Mouse (Mus musculus) layer of hippocampus, adult 2 months (tissue): ENCODE data around the gene Jpt2. TPM values are rescaled to one million over a fixed set of nuclear protein-coding genes. Genes with fewer than 3 reads are reported as not detected.
"Not testable (repeated sequence)": the region's sequence is repeated elsewhere in the genome, so short reads cannot be mapped to it uniquely, and the experiment has no call there.

Experiments used
- DNase-seq, 2 experiments: peaks; one replicate each; pipeline ENCODE4 v3.0.0; 2022; ENCODE audit warnings: low spot score in 2 of 2
- H3K27ac ChIP-seq: fragments of 200-600 bp; 2 replicates; pipeline ENCODE4 v1.8.1; 2022
- H3K4me3 ChIP-seq: fragments of 200-600 bp; 2 replicates; pipeline ENCODE4 v1.8.1; 2022; ENCODE audit warnings: mild to moderate bottlenecking
- CTCF ChIP-seq: fragments of 200-600 bp; conservative IDR thresholded peaks from 2 replicates; pipeline ENCODE4 v1.8.1; 2022; ENCODE audit warnings: antibody characterized with exemption, mild to moderate bottlenecking, moderate library complexity
- long read RNA-seq, 2 experiments: library from polyadenylated mRNA; stranded (forward); transcript quantifications; one replicate each; pipeline ENCODE4 v2.0.0; 2021; ENCODE audit warnings: borderline mapping rate in 2 of 2
- total RNA-seq, 2 experiments: library from RNA; stranded (reverse); gene quantifications; 2 replicates each; pipeline ENCODE4 v1.2.3; 2021

Jpt2 gene
- 1 to 10 TPM; 4.4 to 6.1 TPM for total RNA-seq
- long read RNA-seq, experiment 1, partial matches to known transcripts = 0 of 3 reads
- long read RNA-seq, experiment 1, other reads (novel, unspliced or antisense) = 0 of 3 reads
- long read RNA-seq, experiment 2, transcript Jpt2-201 (5 exons, 2,672 nt) = major isoform, 6 of 6 reads
- long read RNA-seq, experiment 2, partial matches to known transcripts = 0 of 6 reads
- long read RNA-seq, experiment 2, other reads (novel, unspliced or antisense) = 0 of 6 reads

DNA sequence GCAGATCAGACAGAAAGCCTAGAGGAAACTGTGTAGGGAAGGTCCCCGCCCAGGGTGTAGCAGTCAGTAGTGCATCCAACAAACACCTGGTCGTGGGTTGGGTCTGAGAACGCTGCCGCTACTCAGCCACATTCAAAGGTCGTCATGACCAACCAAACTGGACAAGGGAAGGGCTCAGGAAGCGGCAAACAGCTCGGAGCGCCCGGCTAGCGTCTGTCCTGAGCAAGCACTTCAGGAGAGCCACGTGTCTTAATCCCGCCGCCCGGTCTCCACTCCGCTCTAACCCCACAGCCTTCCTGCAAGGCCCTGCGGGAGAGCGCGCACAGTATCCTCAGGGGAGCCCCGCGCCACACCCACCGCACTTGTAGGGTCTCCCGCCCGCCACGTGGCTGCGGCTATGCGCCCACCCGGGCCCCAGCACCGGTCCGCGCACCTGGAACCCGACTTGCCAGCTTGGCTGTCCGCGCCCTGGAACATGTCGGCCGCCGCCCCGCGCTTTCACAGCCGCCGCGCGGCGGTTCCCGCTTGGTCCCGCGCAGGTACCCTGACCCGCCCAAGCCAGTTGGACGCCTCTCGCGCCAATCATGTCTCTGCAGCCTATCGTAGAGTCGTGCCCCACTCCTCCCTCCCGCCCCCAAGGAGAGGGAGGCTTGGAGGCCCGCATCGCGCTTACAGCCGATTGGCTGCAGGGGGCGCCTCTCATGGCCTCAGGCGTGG lies at the start of gene Jpt2:
Gene Jpt2, minus strand, starts transcription at position 555 of the 717 bp plus-strand sequence.
- peak; percentile 97 to 98 for DNase-seq
- peak within 1 kb of the TSS; percentile 50; the same call in 1 of the 2 replicates for H3K27ac ChIP-seq
- TF ChIP-seq CTCF = peak; percentile 70
- H3K4me3 ChIP-seq = peak within 1 kb of the TSS; percentile 66

- DNase-seq = no peak
- H3K4me3 ChIP-seq = no peak overlapping the region
- TF ChIP-seq CTCF = no peak
- H3K27ac ChIP-seq = no peak overlapping the region
Measured at GRCm38 (mm10) chr17:25007480-25007879, 47.0 kb upstream of the Jpt2 start.

- peak; percentile 47 for TF ChIP-seq CTCF
- DNase-seq = no peak
- no peak overlapping the region for H3K4me3 ChIP-seq
- no peak overlapping the region for H3K27ac ChIP-seq
Measured at GRCm38 (mm10) chr17:25005102-25005501, 44.6 kb upstream of the Jpt2 start.

GRCm38 (mm10) chr17:24994721-24995120 lies 34.2 kb upstream of the Jpt2 start:
- no peak for DNase-seq
- H3K4me3 ChIP-seq = no peak overlapping the region
- no peak for TF ChIP-seq CTCF
- no peak overlapping the region for H3K27ac ChIP-seq

DNA sequence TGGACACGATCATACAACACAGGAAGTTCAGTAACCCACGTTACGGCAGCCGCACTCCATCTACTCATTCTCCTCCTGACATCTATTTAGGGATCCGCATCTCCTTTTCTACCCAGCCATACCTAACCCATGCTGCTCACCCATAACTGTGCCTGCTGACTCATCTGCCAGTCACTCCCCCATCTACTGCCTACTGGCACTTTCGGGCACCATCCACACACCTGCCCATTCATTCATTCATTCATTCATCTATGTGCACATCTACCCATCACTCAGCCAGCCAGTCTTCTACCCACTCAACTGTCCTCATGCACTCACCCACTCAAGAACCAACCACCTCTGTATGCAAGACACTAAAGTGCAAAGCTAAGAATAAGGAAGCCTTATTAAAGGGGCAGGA lies 26.7 kb upstream of the Jpt2 start:
- no peak for DNase-seq
- no peak for TF ChIP-seq CTCF
- Histone ChIP-seq H3K4me3 (no peak overlapping the region), H3K27ac (no peak overlapping the region)

DNA sequence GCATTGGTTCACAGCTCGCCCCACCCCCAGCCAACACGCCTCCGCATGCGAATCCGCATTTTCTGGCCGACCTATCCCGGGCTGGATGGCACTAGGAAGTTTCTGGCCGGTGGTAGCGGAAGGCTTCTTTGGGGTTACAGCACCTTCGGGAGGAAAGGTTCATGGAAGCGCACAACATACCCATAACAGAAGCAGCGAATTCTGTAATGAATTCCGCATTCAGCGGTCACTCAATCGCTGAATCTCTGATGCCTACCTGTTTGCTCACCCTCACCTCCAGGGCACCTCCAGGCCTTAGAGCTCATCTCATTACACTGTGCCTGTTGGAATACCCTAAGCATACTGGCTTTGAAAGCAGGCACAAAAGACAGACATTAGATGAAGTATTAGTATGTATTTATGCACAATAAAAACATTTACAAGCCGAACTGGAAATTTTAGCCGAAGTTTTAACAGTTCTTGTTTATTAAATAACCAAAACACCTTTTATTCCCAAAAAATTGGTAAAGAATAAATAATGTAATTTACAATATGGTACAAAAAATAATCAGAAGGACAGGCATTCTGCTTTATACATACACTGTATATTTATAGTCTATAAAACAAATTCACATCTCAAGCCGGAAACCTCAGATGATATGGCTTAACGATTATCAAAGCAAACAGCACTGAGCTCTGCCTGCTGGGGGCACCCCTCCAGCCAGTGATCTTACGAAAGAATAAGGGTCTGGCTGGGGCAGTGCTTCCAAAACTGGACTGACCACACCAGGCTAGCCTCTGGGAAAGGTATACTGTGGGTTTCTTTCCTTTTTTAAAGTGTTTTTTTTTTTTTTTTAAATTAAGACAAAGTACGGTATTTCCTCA lies 595 bp upstream of the Jpt2 start:
- DNase-seq = no peak
- TF ChIP-seq CTCF = no peak
- peak overlapping the region; percentile 66 for H3K4me3 ChIP-seq
- peak overlapping the region; percentile 50; the same call in 1 of the 2 replicates for H3K27ac ChIP-seq

GRCm38 (mm10) chr17:24959371-24959770 lies 1.1 kb downstream of the Jpt2 start:
- H3K4me3 ChIP-seq = peak overlapping the region; percentile 66
- no peak for TF ChIP-seq CTCF
- H3K27ac ChIP-seq = no peak overlapping the region

DNA sequence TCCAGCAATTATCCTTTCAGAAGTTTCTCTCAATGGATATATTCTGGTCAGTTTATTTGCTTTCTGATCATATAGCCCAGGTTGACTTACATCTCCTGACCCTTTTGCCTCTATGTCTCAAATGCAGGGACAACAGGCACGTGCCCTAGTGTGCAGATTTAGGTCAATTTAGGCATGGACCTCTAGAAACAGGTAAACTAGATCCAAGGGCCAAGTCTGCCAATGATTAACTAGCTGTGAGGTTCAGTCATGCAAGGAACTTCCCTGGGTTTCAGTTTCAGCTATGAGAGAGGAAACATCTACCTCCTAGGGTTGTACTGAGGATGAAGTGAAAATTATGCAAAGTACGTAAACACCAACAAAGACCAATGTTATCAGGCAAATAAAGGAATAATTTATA lies 7.2 kb downstream of the Jpt2 start:
- Histone ChIP-seq H3K4me3 (no peak overlapping the region), H3K27ac (no peak overlapping the region)
- no peak for DNase-seq
- no peak for TF ChIP-seq CTCF

More at GRCm38 (mm10) chr17:24959371-24959770, 1.1 kb downstream of the Jpt2 start:
- no peak for DNase-seq

DNA sequence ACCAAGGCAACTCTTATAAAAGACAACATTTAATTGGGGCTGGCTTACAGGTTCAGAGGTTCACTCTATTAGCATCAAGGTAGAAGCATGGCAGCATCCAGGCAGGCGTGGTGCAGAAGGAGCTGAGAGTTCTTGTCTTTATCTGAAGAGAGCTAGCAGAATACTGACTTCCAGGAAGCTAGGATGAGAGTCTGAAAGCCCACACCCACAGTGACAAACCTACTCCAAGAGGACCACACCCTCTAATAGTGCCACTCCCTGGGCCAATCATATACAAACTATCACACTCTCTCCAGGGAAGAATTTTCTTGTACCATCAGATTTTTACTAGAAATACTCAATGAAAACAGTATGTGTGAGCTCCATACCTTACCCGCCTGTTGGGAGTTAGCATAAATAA lies 9.8 kb downstream of the Jpt2 start:
- Histone ChIP-seq H3K4me3 (no peak overlapping the region), H3K27ac (no peak overlapping the region)
- DNase-seq = no peak
- TF ChIP-seq CTCF = no peak

- Histone ChIP-seq H3K4me3 (no peak overlapping the region), H3K27ac (no peak overlapping the region)
- no peak for TF ChIP-seq CTCF
- no peak for DNase-seq
Measured at GRCm38 (mm10) chr17:24948204-24948603, 12.3 kb downstream of the Jpt2 start.

- 0 out of 2 replicates have a peak overlapping the region, but pooled peaks have one; percentile 28 for H3K27ac ChIP-seq
- not testable (repeated sequence) for H3K4me3 ChIP-seq, DNase-seq
Measured at GRCm38 (mm10) chr17:24943589-24943988, 16.9 kb downstream of the Jpt2 start.

DNA sequence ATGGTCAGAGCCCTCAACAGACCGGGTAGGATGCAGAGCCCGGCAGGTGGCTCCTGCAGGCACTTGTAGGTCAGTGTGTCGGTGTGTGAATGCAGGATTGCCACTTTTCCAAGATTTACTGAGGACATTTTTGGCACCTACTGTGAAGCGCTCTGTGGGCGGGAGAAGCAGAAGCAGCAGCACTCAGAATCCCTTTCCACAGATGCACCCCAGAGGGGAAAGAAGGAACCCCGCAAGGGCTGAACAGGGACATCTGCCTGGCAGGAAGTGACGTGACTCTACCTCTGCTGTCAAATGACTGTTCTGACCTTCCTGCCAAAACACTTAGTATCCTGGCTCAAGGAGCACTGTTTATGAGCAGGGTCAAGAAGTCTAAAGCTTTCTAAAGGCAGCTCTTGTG lies 17.5 kb downstream of the Jpt2 start:
- no peak for TF ChIP-seq CTCF
- no peak overlapping the region for H3K4me3 ChIP-seq
- DNase-seq = peak in 1 of 2 experiments; percentile 30
- 0 out of 2 replicates have a peak overlapping the region, but pooled peaks have one; percentile 28 for H3K27ac ChIP-seq

DNA sequence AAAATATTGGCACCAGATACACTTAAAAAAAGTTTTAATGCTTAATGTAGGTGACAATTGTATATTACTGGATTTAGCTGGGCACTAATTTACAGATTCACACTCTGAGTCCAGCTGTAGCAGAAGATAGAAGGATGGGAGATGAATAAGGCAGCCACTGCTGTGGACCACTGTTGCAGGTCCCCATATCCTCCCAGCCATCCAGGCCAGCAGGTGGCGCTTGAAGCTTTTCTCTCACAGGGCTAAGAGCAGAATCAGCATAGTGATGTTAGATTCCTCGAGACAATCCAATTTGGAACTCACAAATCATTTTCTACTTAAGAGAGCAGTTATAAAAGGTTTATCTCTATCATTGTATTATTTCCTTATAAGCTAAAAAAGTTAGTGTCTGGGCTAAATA lies 18.0 kb downstream of the Jpt2 start:
- peak; percentile 83 for TF ChIP-seq CTCF
- H3K4me3 ChIP-seq, H3K27ac ChIP-seq: not testable (repeated sequence)
- DNase-seq = peak; percentile 27 to 53
